ENCODE assay signal across 20 mouse cellular contexts in the genomic region with DNA sequence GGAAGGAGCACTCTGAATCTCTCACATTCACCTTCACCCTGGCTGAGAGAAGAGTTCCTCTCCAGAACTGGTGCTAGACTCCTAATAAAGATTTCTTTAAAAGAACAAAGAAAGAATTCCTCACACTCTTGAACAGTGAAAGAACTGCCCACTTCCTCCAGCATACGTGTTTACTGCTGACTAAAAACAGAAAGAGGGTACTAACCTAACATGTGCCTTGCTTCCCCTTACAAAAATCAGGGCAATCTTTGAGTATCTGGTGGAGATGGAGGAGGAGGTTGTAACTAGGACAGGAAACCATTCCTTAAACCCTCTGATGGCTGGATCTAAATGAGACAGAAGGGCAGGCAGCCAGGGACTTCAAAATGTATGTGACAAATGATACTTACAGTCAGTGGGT.
DNase-seq lines count a peak whose midpoint lies in the region; ATAC-seq lines count a peak whose summit lies in the region.
"Had no signal": no experiment of that assay in that cellular context is flagged by ENCODE, and none has a peak within 500 bp of the region (broad histone marks: within the 10 kb centered on the region; RNA-seq: fewer than 3 reads in every experiment).

No protein-coding gene starts in this region.

- WGBS in hindbrain, embryonic 10.5 days: 60% methylated on average over 1 of the region's 1 CpGs

- no peak for DNase-seq in hindbrain, embryonic 10.5 days (ENCODE audit: low spot score)
- DNase-seq in kidney, adult 18-20 months: no peak
- DNase-seq in lung, postnatal 36 days: no peak
- DNase-seq in cerebellum, adult 11 months: no peak
- DNase-seq: adrenal gland, adult 2 months; adrenal gland, postnatal 10 days; adrenal gland, postnatal 25 days; cerebellum, adult 18-20 months; cerebellum, adult 8-10 months; cerebellum, adult 9-11 months; cerebellum, postnatal 14 days; cerebellum, postnatal 36 days; forebrain, postnatal 0 days had no signal

- H3K9me3 ChIP-seq in hindbrain, embryonic 10.5 days: peaks cover 49% of the 10 kb centered on the region

- no peak overlapping the region for H3K27ac ChIP-seq in hindbrain, embryonic 10.5 days
- H3K27ac ChIP-seq: embryonic facial prominence, embryonic 10.5 days; embryonic facial prominence, embryonic 12.5 days; forebrain, embryonic 13.5 days; forebrain, embryonic 15.5 days had no signal

- ATAC-seq in common myeloid progenitor, adult 5-6 weeks (replicated peaks; ENCODE audit: low read depth, poor library complexity, severe bottlenecking): peak; percentile 50; the same call in 1 of the 2 replicates
- ATAC-seq in inflammation-experienced regulatory T-cells, adult 6 months: peak; percentile 41
- ATAC-seq in megakaryocyte, adult 5-6 weeks (ENCODE audit: poor library complexity, severe bottlenecking): peak; percentile 66
- ATAC-seq: forebrain, embryonic 13.5 days; forebrain, embryonic 15.5 days; forebrain, postnatal 0 days had no signal

- no peaks in the 10 kb centered on the region for H3K27me3 ChIP-seq in hindbrain, embryonic 10.5 days (ENCODE audit: insufficient read depth, poor library complexity, severe bottlenecking)
- H3K27me3 ChIP-seq: embryonic facial prominence, embryonic 12.5 days; forebrain, embryonic 13.5 days; forebrain, embryonic 15.5 days had no signal

- H3K4me3 ChIP-seq in hindbrain, embryonic 10.5 days: no peak overlapping the region
- H3K4me3 ChIP-seq: embryonic facial prominence, embryonic 10.5 days; embryonic facial prominence, embryonic 12.5 days; forebrain, embryonic 13.5 days; forebrain, embryonic 15.5 days had no signal

- no peaks in the 10 kb centered on the region for H3K36me3 ChIP-seq in hindbrain, embryonic 10.5 days
- H3K36me3 ChIP-seq: embryonic facial prominence, embryonic 10.5 days; embryonic facial prominence, embryonic 12.5 days; forebrain, embryonic 15.5 days had no signal

- H3K4me1 ChIP-seq in hindbrain, embryonic 10.5 days (replicated peaks): no peaks in the 10 kb centered on the region
- H3K4me1 ChIP-seq: embryonic facial prominence, embryonic 10.5 days; embryonic facial prominence, embryonic 12.5 days; forebrain, embryonic 13.5 days; forebrain, embryonic 15.5 days had no signal
